Mouse (Mus musculus) adrenal gland, postnatal 4 days (tissue): Measurements from ENCODE around the gene Slc48a1. TPM values are rescaled to one million over a fixed set of nuclear protein-coding genes. Genes with fewer than 3 reads are reported as not detected.

Experiments used
- DNase-seq, 2 experiments: peaks; one replicate each; pipeline ENCODE4 v3.0.0; 2021 to 2022; ENCODE audit warnings: low spot score in 2 of 2, mixed read lengths in 2 of 2
- total RNA-seq, 2 experiments: library from RNA; stranded (reverse); gene quantifications; 2 replicates each; pipeline ENCODE4 v1.2.3; 2021

Slc48a1 gene
- total RNA-seq, 2 experiments from 2014 or later, result 83.0 to 91.7 TPM

DNA sequence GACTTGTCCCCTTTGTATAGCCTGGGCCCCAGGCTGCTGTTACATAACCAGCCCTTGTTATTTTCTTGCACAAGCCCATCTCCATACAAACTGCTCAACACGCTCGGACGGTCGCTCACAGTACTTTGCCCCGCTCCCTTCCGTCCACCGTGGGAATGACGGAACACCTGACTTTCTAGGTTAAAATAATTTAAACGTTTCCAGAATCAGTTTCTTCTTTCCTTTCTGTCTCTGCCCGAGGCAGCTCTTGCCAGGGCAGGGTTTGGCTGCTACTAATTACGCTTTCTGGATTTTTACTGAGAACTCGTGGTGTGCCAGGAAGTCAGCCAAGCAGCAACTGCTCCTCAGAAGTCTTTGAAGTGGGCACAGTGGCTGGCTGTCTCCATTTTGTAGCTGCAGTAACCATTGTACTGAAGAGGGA, 2.3 kb downstream of the Slc48a1 start:
- no peak for DNase-seq

DNA sequence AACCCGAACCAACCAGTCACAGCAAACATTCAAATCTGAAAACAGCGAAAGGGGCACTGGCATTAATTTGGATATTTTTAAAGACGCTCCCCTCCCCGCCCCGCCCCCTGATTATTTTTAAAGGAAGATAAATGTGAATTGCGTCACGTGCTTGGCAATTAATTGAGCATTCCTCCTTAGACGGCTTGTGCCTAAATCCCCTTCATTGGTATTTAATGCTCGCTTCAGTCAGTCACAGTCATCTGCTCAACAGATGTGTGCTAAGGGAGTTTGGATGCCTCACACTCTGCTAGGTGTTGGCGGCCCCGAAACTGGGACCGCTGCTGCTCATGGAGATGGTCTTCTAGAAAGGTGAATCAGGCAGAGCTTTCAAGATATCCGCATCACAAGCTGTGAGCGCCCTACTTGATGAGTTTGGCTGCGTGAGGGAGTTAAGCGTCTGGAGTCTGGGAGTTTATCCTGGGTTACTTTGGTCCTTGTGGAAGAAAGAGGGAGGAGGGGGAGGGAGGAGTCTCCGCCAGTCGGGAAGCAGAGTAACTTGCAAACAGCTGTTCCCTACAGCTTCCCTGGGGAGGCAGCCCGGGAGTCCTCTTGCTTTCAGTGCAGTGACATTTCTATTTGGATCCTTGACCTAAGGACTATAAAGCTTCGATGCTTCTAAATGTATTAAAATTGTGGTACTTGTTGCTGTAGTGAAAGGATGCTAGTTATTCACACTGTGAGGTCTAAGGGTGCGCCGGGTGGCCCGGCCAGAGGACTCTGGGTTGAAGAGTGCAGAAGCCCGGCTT, 3.8 kb downstream of the Slc48a1 start:
- DNase-seq, result no peak

DNA sequence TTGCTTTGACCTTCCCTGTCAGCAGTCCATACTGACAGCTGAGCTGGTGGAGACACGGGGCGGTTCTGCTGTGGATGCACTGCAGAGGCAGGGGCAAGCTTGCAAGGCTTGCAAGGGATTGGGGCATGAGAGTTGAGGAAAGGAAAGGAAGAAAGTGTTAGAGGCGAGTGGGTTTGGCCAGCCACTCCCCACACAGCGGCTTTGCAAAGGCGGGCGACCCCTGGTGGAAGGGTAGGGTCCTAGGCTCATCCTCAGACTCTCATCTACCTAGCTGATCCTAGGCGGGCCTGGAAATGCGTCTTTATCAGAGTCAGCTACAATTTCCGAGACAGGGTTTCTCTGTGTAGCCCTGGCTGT, 4.4 kb downstream of the Slc48a1 start:
- peak in 1 of 2 experiments; percentile 66 for DNase-seq

DNA sequence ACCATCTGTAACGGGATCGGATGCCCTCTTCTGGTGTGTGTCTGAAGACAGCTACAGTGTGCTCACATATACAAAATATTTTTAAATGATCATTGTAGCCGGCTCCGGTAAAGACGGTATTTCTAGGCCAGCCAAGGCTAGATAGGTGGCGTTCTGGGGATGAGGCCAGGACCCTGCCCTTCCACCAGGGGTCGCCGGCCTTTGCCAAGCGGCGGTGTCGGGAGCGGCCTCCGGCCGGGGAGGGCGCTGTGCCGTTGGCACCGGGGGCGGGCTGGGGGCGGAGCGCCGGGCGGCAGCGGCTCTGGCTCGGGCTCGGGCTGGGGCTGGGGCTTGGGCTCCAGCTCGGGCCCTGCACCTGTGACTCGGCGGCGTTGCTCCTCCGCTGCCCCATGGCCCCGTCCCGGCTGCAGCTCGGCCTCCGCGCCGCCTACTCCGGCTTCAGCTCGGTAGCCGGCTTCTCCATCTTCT, 5.8 kb downstream of the Slc48a1 start:
- DNase-seq, result peak; percentile 88 to 89

DNA sequence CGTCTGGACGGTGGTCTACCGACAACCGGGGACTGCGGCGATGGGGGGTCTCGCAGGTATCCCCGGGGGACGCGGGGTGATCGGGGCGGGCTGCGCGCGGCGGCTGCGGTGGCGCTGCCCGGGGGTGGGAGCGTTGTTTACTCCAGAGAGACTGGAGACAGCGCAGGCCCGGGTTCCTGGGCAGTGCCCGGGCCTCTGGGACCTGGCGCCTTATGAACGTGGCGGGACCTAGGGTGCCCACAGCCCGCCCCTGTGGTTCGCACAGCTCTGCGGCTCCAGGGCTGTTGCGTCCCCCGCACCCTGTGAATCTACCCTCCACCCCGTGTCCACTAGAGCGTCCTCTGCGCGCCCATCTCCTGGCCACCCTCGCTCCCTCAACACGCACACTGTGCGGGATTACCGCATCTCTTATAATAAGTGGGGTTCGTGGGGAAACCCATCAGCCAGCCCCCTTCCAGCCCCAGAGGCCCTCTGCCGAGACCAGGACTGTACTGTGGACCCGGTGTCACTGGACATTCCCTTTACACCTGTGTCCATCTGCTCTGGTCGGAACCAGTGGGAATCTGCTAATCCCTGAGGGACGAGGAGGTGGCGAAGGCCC, 6.3 kb downstream of the Slc48a1 start:
- no peak for DNase-seq

DNA sequence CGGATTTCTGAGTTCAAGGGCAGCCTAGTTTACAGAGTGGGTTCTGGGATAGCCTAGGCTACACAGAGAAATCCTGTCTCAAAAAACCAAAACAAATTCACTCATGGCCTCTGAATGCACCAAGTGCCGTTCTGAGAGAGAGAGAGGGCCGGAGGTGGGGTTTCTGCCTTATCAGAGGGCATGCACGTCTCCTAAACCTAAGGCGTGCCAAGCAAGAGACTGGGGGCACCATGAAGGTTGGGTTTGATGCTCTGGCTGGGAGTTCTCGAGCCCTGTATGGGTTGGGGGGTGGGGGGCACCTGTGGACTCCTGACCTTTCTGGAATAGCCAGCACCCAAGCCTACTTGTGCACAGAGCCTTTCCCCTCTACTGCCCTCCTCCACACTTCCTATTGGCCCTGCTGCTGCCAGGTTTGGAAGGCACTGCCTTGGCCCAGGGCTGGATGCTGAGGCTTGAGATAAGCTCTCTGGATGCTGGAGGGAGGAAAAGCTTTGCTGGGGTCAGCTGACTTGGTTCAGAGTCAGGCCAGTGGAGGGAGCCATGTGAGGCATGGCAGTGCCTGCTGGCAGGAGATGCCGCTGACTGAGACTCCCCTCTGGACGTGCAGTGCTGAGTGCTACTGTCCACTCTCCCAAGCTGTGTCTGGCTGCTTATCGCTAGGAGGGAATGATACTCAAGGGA, 7.6 kb downstream of the Slc48a1 start:
- DNase-seq, result no peak

DNA sequence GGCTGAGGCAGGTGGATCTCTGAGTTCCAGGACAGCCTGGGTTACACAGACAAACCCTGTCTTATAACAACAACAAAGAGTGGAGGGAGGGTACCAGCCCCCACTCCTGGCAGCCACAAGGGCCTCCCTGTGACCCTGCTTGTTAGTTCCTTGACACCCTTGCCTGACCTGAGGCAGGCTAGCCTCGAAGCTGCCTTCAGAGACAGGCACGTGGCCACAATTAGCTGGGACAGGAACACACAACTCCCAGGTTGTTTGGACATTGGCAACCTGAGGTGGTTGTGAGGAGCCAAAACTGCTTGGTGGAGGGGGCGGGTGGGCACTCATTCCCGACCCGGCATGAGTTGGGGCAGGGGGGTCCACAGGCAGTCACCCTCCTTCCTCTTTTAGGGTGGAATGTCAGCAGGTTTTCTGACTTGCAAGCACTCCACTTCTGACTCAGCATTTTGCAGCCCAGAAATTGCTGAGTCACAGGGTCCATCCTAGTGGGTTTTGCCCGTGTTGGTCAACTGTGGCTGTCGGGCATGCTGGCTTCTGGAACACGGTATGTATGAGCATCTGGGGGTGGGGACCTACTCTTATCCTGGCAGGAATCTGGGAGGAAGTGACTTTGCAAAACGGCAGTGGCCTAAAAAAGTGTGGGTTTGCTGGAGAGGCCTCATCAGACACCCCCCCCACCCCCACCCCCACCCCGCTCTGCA, 8.2 kb downstream of the Slc48a1 start:
- no peak for DNase-seq

DNA sequence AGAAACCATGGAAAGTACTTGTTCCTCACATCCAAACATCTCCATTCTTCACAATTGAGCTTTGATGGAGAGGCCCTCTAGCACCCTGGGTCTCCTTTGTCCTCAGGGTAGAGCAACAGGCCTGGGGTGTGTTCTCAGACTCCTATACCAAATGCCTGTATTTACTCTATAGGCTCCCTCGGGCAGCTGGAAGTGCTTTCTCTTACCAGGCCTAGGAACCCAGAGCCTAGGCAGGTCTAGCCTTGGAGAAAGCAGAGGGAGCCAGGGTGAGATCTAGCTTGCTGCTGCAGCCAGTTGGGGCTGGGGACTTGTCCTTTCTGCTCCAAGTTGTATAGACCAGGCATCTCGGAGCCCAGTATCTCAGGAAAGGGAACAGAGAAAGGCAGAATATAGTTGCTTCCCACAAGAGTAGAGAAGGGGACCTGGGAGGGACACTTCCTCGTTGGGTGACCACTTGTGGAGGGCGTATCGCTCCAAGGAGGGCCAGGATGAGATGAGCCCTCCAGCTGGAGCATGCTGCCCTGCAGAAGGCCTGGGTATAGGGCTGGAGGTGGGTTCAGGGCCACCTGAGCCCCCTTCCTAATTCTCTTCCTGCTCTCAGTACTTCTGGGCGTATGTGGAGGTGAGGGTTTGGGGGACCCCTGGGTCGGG, 9.0 kb downstream of the Slc48a1 start:
- DNase-seq, result no peak

DNA sequence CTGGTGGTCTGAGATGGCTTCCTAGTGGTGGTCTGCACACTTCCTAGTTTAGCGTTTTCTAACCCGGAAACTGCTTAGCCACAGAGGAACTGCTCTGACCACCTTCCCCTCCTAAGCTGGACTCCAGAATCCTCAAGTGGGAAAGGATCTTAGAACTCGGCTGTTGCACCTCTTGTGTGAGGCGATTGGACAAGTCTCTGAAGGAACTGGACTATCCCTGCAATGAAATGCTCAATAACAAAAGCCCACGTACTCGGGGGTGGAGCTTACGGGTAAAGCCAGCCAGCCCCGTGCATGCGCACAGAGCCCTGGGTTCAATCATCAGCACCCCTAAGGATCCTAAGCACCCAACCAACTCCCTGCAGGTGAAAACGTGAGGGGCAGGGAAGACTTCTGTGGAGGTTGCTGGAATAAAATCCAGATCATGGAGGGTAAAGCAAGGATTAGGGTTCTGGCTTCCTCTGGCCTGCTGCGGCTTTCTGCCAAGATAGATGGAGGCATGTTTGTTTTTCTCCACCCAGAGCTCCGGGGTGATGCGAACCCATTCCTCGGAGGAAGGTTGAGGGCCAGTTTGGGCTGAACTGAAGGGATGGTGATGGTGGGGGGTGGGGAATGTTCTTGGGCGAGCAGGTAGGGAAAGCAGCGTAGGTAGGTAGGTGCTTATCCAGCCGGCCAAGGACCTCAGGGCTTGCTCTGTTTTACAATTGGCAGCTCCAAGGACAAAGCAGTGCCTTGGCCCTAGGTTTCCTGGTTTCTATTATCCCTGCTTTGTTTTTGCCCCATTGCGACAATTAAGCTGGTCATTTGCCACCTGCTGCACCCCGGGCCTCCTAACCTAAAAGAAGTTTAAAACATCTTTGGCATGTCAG, 9.7 kb downstream of the Slc48a1 start:
- DNase-seq, result no peak

DNA sequence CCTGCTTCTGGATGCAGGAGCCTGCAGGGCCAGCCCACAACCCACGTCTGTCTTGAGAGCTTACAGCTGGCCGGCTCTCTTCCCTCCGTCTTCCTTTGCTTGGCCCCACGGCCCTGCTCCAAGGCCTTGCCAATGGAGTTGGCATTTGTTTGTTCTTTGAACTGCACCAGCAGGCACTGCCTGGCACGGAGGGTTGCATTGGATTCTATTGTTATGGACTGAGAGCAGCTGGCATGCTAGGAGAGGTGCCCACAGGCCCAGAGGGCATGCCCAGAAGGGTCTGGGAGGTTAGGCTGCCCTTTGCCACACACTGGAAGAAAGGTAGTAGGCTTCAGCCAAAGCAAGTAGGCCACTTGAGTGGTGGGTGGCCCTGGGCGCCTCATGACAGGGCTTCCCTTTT, 10.5 kb downstream of the Slc48a1 start:
- DNase-seq, result no peak

DNA sequence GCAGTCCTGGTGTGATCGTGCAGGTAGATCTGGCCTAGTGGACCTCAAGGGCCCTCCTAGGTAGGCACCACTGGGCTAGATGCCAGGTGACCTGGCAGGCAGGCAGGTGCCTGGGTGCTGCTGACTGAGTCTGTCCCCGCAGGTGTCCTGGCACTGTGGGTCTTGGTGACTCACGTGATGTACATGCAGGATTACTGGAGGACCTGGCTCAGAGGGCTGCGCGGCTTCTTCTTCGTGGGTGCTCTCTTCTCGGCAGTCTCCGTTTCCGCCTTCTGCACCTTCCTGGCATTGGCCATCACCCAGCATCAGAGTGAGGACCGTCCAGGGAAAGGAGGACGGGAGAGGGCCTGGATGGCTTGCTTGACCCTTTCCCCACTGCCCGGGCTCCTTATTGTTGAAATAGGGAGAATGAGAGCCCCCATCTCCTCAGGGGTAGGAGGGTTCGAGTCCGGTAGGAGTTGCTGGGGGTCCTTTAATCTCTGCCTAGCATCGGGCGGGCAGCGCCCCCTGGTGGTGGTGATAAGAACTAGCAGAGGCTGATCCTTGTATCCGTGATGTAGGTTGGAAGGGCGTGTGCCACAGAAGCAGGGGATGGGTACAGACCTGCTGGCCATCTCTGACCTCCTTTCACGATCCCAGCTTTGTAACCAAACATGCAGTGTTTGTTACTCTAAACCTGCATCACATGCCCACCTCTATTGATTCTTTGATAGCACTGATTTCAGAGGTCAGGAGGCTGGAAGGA, 11.6 kb downstream of the Slc48a1 start:
- DNase-seq, result no peak

DNA sequence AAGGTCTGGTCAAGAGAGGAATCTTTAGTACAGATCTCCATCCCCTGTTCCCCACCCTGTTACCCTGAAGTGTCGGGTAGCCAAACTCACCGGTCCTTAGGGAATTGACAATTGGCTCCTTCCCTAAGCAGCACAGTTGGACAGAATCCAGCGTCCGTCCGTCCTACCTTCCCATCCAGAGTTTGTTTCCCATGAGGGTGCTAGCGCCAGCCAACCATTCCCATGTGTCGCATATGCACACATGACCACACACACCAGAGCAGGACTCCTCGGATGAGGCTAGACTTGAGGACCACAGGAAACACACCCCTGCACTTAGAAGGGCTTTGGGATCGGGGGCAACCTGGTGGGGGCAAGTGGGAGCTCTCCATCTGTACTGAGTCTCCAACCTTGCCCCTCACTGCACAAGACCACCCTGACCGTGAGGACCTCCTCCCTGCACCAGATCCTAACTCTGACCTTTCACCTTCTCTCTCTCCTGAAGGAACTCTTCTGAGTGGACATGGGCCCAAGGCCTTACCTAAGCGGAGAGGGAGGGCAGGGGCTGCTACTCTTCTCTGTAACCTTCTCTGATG, 12.9 kb downstream of the Slc48a1 start:
- DNase-seq, result no peak

DNA sequence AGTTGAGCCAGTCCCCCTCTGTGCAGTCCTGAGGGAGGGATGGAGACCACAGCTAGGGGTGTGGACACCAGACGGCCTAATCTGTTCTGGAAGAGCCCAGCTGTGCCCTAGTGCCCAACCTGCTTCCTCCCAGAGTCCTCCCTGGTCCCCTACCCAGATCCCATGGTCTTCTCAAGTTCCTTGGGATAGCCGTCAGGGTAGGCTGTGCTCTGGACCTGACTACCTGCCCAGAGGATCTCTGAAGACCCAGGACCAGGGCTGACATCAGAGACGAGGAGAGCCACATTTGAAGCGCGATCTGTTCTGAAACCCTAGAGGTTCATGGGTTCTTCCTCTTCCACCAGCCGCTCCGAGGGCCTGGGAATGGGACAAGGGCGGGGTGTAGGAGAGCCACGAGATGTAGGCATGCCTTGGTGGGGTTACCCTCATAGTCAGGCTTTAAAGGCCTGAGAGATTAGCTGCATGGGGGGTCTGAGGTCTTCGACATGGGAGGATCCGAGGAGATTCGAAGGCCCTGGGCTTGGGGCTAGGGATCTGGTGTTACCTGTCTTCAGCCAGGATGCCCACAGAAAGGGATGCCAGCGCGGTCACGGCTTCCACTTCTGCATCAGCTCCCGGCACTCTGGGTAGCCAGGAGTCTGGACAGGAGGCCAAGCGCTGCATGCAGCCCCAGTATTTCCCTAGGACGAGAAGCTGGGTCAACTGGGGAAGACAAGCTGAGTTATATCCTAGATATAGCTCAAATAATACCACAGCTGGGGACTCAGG, 15.2 kb downstream of the Slc48a1 start:
- DNase-seq, result no peak

DNA sequence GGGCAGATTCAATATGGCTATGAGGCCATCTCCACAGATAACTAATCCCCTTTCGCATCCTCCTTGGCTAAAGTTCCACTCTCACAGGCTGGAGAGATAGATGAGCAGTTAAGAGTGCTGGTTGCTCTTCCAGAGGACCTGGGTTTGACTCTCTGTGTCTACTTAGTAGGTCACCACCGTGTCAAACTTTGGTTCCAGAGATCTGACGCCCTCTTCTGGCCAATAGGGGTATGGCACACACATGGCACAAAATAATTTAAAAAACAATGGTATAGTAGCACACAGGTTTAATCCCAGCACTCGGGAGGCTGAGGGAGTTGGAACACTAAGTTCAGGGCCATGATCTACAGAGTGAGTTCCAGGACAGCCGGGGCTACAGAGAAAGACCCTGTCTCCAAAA, 15.9 kb downstream of the Slc48a1 start:
- no peak for DNase-seq

DNA sequence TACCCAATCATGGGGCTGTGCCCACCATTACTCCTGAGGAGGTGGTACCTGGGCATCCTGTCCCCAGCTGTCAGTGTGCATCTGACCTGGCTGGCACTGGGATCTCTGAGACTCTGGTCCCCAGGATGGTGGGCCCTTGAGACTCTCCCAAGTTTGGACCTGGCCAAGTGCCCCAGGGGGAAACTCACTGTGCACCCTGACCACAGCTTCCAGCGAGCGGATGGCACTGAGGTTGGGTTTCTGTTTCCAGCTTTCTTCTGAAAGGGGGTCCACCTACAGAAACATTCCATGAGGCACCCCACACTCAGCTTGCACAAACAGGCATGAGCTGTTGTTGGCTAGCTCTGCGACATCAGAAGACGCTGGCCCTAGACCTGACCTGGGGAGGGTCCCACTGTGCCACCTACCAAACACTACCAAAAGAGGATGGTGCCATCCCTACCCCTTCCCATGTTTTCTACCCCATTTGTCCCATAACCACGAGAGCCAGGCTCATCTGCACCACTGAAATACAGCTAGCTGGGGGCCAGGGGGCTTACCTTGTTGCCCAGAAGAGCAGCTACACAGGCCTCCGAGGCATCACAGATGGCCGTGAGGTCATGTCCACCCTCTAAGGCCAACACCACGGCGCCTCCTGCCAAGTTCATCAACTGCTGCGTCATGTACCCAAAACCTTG, 17.4 kb downstream of the Slc48a1 start:
- no peak for DNase-seq

DNA sequence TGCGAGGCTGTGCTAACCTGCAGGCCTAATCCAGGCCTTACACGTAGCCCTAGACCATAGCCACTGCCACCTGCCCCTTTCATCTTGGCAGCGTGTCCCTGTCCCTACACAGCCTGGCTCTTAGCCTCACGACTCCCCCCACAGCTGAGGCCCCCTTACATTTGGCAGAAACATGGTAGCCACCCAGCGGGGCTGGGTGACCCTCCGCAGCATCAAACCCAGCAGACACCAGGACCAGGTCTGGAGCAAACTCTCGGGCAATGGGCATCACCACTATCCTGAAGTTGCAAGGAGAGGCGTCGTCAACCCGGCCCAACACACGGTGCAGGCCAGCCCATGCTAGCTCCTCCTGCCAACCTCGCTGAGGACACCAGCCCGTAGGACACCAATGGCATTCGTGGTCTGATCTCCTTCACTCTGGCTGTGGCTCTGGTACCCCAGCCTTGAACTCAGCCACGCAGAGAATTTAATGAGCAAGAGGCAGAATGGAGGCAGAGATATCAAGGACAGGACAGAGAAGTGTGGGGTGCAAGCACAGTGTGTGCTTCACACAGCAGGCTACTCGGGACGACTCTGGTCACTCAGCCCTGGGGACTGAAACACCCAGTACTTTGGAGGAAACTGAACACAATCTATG, 18.5 kb downstream of the Slc48a1 start:
- no peak for DNase-seq

DNA sequence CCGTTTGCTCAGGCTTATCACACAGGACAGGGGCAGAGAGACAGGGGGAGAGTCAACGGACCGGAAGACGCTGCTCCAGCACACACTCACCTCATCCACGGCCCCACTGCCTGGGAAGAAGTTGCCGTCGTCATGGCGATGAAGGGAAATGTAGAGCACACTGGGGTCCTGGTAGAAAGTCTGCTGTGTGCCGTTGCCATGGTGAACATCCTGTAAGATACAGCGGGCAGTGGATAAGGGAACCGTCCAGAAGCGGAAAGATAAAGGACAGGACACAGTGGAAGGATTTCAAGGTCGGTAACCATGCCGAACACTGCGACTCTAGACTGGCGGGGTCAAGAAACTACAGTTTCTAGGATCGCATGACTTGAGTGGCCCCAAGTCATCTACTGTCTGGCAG, 19.8 kb downstream of the Slc48a1 start:
- DNase-seq, result no peak
